Mouse (Mus musculus): ENCODE data around the gene Slc35f6. TPM values are rescaled to one million over a fixed set of nuclear protein-coding genes. Genes with fewer than 3 reads are reported as not detected.

Slc35f6 gene
- total RNA-seq (2015; ENCODE audit: low replicate concordance) (4.4 and 16.7 TPM in 2 replicates), total RNA-seq (2017; ENCODE audit: low replicate concordance) (3.3 and 5.7 TPM in 2 replicates)

- peak; percentile 97 for ATAC-seq (replicated peaks; ENCODE audit: low FRiP score, poor library complexity, severe bottlenecking)
These were observed at the start of gene Slc35f6 for GRCm38 (mm10) chr5:30647815-30648560. Gene Slc35f6, plus strand, starts transcription at chr5:30647933.

DNA sequence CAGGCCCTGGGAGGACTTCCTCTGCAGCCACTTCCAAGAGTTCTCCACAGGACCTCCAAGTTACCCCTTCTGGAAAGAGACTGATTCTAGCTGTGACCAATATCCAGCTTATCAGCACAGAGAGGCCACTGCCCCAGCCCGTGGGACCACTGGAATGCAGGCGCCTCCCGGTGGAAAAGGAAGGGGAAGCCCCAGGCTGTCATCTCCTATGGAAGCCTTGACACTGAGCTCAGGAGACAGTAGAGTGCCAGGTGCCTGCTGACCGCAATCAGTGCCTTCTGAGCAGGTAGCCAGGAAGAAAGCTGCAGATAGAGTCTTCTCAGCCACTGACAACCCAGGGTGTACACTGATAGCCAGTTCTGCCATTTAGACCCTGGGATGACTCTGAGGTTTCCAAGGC lies 46.3 kb upstream of the Slc35f6 start:
- no peak for ATAC-seq (replicated peaks; ENCODE audit: low FRiP score, poor library complexity, severe bottlenecking)

DNA sequence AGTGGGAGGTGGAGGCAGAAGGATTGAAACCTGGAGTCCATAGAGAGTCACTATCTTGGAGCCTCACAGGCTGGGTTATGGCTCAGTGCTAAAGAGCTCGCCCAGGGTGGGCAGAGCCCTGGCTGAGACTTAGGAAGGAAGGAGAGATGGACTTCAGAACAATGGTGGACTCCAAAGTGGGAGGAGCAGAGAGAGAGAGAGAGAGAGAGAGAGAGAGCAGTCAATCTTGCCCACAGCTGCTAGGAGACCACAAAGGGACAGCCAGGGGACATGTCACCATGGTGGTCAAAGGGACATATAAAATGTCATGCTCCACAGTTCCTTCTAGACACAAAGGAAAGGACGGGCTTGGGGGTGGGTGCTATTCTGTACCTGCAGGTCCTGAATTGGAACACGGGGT lies 44.5 kb upstream of the Slc35f6 start:
- no peak for ATAC-seq (replicated peaks; ENCODE audit: low FRiP score, poor library complexity, severe bottlenecking)

GRCm38 (mm10) chr5:30603926-30604325 lies 43.8 kb upstream of the Slc35f6 start:
- ATAC-seq (replicated peaks; ENCODE audit: low FRiP score, poor library complexity, severe bottlenecking) = no peak

DNA sequence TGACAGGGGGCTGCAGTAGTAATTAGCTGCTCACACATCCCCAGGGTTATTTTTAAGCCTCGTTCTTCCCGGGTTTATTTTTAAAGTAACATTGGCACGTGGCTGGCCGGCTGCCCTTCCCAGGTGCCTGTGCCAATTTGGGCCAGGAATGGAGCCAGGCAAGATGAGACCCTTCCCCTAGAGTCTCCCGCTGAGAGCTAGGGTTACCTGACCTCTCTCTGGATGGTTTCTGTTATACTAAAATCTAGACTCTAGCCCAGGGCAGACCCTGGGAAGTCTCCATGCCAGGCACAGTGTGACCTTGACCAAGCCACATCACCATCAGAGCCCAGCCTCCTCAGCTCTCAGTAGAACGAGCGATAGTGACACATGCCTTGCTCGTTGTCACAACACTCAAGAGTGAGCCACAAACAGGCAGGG lies 43.0 kb upstream of the Slc35f6 start:
- ATAC-seq (replicated peaks; ENCODE audit: low FRiP score, poor library complexity, severe bottlenecking) = no peak

- ATAC-seq (replicated peaks; ENCODE audit: low FRiP score, poor library complexity, severe bottlenecking) = no peak
These were observed 42.1 kb upstream of the Slc35f6 start for GRCm38 (mm10) chr5:30605649-30606048.

GRCm38 (mm10) chr5:30606424-30607073 lies 41.2 kb upstream of the Slc35f6 start:
- no peak for ATAC-seq (replicated peaks; ENCODE audit: low FRiP score, poor library complexity, severe bottlenecking)

- no peak for ATAC-seq (replicated peaks; ENCODE audit: low FRiP score, poor library complexity, severe bottlenecking)
These were observed 38.6 kb upstream of the Slc35f6 start for GRCm38 (mm10) chr5:30609094-30609493.

DNA sequence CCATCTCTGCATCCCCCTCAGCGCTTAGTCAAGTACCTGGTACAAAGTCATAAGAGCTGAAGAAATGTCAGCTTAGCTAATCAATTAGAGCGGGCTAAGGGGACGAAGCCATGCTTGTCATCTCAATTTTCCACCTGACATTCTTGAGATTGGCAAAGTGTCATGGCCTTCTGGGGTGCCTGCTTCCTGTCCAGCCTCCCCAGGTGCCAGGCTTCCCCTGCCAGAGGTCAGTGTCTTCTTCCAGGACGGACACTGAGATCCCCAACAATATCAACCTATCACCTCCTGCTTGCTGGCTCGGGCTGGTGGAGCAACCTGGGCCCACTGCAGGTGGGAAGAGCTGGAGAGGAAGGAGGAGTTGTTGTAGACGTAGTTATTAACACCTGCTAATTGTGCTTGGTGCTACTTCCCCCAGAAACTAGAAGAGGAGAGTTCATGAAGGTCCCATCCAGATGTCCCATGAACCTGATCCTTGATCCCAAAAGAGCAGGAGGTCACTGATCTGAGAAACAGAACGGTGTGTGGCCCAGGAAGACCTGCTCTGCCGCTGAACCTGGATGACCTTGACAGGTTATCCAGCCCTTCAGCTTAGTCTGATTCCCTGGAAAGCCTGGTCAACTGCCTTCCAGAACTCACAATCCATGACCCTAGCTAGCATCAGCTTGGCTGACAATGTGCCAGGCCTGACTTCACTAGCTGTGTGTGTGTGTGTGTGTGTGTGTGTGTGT lies 37.7 kb upstream of the Slc35f6 start:
- no peak for ATAC-seq (replicated peaks; ENCODE audit: low FRiP score, poor library complexity, severe bottlenecking)

DNA sequence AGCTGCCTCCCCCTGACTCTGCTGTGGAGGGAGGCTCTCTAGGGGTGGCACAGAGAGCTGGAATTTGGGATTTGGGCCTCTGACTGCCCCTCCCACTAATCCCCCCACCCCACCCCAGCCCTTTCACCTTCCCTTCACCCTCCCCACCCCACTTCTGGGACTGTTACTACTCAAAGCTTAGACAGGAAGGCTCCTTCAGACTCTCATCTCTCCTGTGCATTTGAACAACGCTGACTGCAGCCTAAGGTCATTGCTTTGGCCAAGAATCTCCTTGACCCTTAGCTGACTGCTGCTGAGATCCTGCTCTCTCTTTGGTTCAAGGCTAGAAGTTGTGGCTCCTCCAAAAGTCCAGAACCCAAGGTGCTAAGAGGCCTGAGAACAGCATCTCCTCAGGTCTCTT lies 36.6 kb upstream of the Slc35f6 start:
- ATAC-seq (replicated peaks; ENCODE audit: low FRiP score, poor library complexity, severe bottlenecking) = no peak

- ATAC-seq (replicated peaks; ENCODE audit: low FRiP score, poor library complexity, severe bottlenecking) = no peak
These were observed 36.0 kb upstream of the Slc35f6 start for GRCm38 (mm10) chr5:30611689-30612088.

DNA sequence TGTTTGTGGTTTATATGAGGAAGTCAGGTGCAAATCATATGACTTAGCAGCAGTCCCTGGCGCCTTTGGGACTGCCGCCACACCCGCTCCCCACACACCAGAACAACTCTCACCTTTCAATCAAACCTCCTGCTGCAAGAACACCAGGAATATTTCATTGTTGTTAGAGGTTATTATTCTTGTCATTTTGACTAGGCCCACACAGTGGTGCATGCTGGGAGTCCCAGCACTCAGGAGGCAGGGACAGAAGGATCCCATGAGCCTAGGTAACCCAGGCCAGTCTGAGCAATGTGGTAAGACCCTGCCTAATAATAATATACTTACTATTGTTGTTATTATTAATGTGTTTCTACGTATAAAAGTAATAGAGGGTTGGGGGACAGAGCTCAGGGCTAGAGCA lies 35.2 kb upstream of the Slc35f6 start:
- no peak for ATAC-seq (replicated peaks; ENCODE audit: low FRiP score, poor library complexity, severe bottlenecking)

DNA sequence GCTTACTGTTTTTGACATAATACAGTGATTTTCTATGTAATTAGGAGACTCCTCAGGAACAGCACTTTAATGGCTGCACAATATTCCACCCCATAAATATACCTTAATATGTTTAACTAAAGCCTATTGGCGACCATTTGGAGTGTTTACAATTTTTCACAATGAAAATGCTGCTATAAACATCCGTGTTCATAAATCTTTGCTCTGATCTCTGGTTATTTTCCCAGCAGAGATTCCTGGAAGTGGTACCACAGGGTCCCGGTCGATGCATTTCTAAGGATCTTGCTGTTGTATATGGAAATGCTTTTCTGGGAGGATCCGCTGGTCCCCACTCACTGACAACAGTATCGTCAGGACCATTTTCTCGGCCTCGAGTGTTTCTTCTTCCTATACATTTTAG lies 34.5 kb upstream of the Slc35f6 start:
- no peak for ATAC-seq (replicated peaks; ENCODE audit: low FRiP score, poor library complexity, severe bottlenecking)

DNA sequence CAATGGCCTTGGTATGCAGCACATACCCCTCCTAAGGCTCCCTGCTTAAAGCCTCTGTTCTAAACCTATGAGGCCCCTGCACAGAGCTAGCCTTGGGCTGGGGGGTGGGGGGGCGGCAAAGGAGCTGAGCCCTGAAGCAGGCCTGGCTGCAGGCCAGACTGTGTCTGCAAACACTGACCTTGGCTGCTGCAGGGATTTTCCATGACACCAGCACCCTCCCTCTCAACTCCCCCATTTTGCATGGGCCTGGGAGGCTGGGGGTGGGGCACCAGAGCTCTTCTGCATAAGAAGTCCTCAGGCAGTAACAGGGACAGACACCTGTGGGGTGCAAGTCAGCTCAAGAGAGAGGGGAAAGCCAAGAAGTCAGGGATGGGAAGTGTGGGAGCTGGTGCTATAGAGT lies 33.5 kb upstream of the Slc35f6 start:
- no peak for ATAC-seq (replicated peaks; ENCODE audit: low FRiP score, poor library complexity, severe bottlenecking)

DNA sequence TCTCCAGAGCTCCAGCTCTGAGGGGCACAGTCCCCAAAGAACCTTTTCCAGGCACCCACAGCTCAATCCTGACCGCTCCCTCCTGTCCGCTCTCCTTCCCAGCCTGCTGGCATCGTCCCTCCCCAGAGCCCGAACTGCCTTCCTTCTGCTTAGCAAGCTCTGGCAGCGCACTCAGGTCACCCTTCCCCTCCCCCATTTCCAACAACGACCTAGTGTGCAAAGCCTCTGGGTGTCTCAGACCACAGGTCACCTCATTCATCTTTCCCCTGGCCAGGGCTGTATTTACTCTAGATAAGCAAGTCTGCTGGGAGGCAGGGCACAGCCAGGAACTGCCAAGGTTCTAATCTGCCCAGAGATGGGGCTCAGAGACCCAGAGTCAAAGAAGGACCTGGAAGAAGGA lies 32.3 kb upstream of the Slc35f6 start:
- no peak for ATAC-seq (replicated peaks; ENCODE audit: low FRiP score, poor library complexity, severe bottlenecking)

- no peak for ATAC-seq (replicated peaks; ENCODE audit: low FRiP score, poor library complexity, severe bottlenecking)
These were observed 31.9 kb upstream of the Slc35f6 start for GRCm38 (mm10) chr5:30615819-30616218.

- no peak for ATAC-seq (replicated peaks; ENCODE audit: low FRiP score, poor library complexity, severe bottlenecking)
These were observed 31.1 kb upstream of the Slc35f6 start for GRCm38 (mm10) chr5:30616644-30617043.

- ATAC-seq (replicated peaks; ENCODE audit: low FRiP score, poor library complexity, severe bottlenecking) = no peak
These were observed 30.4 kb upstream of the Slc35f6 start for GRCm38 (mm10) chr5:30617357-30617756.

DNA sequence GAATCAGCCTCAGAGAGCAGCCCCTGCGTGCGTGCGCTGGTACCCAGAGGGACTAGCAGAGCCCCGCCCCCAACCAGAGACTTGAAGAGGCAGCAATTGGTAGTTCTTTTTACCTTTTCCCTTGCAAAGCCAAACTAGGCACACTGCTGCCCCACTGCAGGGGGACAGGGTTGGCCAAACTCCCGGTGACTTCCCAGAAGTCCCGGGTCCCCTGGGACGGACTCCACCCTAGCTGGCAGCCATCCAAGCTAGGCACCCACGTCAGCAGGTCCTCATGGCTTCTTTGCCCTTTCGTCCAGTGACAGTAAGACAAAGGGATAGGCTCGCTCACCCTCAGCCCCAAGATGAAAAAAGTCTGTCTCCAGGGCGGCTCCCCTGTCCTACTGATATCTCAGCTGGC lies 29.9 kb upstream of the Slc35f6 start:
- ATAC-seq (replicated peaks; ENCODE audit: low FRiP score, poor library complexity, severe bottlenecking) = no peak

DNA sequence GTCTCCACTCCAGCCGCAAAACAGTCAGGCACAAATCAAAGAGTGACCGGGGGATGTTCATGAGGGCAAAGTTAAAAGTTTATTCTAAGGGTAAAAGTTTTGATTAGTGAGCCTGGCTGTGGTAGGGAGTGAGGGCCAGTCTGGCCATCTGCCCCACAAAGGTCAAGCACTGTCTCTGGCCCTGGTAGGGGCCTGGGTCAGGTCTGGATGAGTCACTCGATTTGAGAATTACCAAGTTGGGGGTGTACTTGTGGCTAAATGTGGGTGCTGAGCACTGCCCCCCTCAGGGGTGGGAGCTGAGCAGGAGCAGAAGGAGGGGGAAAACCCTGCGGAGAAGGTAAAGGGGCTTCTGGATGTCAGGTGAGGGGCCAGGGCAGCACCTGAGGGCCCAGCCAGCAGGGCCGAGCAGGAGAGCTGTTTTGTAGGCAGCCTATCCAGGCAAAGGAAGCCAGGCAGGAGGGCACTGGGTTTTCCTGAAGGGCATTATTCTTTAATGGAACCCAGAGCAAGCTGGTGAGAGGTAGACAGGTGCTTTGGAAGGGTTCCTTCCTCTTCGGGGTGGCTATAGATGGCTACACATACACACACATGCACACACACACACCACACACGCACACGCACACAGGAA lies 29.2 kb upstream of the Slc35f6 start:
- no peak for ATAC-seq (replicated peaks; ENCODE audit: low FRiP score, poor library complexity, severe bottlenecking)

Data from erythroblast, adult 5-6 weeks (primary cell).